Mouse (Mus musculus) adrenal gland (tissue): ENCODE measurements around the gene Fus.

ENCODE experiments used
- intact Hi-C: fragments of 180-260 bp; cut with DNase I; formaldehyde crosslinking; loops from one replicate; pipeline ENCODE4 v1.15.1; 2025
- long read RNA-seq, 2 experiments: library from polyadenylated mRNA; unstranded; transcript quantifications; one replicate each; pipeline ENCODE4 v2.0.0; 2020; ENCODE audit warnings: borderline replicate concordance in 1 of 2; ENCODE audit not compliant: insufficient replicate concordance in 1 of 2

The Fus gene
- long read RNA-seq, experiment 1, partial matches to known transcripts, result 1 of 4 reads
- long read RNA-seq, experiment 1, other reads (novel, unspliced or antisense), result 2 of 4 reads
- long read RNA-seq, experiment 2, partial matches to known transcripts, result 1 of 3 reads
- long read RNA-seq, experiment 2, other reads (novel, unspliced or antisense), result 2 of 3 reads

GRCm38 (mm10) chr7:127967004-127967921 lies at the start of gene Fus:
Gene Fus (plus strand): TSS chr7:127967457.
- intact Hi-C loops, result no loop called here

GRCm38 (mm10) chr7:127918203-127918602 lies 49.1 kb upstream of the Fus start:
- intact Hi-C loops, result no loop called here

- intact Hi-C loops, result no loop called here
Measured at GRCm38 (mm10) chr7:127919290-127919689, 48.0 kb upstream of the Fus start.

GRCm38 (mm10) chr7:127921516-127921915 lies 45.7 kb upstream of the Fus start:
- intact Hi-C loops, result no loop called here

GRCm38 (mm10) chr7:127922451-127923275 lies 44.6 kb upstream of the Fus start:
- intact Hi-C loops, result no loop called here

- intact Hi-C loops, result no loop called here
Measured at GRCm38 (mm10) chr7:127923714-127924113, 43.5 kb upstream of the Fus start.

DNA sequence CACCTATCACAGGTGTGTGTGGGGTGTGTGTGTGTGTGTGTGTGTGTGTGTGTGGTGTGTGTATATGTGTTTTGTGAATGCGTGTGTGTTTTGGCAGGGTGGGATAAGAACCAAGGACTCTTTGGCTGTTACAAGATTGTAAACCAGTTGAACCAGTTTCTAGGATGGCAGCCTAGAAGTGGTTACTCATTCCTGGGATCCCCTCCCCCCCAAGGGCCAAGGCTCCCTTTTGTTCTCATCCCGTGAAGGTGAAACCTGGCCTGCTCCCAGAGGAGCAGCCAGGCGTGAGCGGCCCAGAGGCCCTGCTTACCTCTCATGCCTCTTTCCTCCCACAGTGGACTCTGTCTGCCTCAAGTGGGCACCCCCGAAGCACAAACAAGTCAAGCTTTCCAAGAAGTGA lies 42.0 kb upstream of the Fus start:
- intact Hi-C loops, result no loop called here

DNA sequence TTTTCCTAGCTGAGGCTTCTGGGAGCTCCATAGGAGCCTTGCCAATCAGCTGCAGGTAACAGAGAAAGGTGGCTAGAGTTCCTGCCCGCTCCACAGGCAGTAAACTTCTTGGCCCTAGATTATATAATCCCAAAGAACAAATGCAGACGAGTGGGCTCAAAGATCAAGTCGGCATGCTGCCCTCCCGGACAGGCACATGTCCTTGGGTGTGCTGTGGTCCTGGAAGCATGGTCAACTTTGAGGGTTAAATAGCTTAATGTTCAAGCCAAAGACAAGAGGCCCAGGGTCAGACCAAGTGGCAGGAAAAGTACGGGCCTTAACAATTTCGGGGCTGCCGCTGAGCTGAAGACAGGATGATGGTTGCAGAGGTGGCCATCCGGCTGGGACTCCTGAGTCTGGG lies 41.2 kb upstream of the Fus start:
- intact Hi-C loops, result no loop called here

- intact Hi-C loops, result no loop called here
Measured at GRCm38 (mm10) chr7:127926846-127927245, 40.4 kb upstream of the Fus start.

DNA sequence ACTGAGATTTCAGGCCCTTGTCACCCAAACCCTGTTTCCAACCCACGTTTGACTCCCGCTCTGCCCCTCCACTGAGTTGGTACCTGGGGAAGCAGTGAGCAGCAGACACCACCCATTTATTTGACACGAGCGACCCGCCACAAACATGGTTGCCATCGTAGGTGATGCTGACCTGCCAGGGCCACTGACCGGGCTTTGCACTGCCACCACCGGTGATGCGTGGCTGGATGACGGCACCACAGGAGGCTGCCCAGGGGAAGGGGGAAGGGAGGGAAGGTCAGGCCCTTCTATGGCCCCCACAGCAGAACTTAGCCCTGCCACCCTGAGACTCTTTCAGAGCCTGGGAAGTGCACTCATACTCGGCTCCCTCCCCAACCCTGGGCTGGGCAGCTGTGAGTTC lies 39.5 kb upstream of the Fus start:
- intact Hi-C loops, result no loop called here

DNA sequence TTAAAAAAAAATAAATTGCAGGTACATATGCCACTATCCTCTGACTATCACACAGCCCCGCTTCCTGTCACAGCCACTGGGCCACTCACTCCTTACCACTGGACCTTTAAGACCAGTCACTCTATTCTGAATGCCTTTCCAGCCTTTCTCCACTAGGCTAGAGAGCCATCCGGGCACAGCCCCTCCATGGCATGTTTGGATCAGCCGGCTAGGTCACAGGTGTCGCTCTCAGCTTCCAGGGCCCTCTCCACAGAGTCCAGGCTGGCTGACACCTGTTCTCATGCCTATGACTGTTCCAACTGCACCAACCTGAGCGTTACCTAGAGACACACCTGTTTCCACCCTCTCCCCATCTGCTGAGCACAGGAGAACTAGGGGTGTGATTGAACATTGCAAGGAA lies 38.7 kb upstream of the Fus start:
- intact Hi-C loops, result no loop called here

DNA sequence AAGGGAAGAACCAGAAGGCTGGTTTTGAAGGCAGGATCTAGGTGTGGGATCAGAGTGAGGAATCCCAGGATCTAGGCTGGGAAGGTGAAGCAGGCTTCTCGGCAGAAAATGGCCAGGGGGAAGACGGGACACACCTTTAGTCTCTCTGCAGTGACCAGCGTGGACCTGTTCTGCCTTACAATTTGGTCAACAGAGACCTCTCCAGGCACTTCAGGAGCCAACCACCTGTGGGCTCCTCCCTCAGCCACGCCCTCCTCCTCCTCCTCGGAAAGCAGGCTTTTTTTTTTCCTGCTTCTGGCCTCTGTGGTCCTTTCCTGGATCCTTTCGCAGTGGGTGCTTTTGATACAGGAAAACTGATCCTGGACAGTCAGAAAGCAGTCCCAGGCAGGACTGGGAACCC lies 37.3 kb upstream of the Fus start, which contains the start of gene Prss8:
Gene Prss8, minus strand, starts transcription at position 182 of the 400 bp plus-strand sequence.
- intact Hi-C loops, result no loop called here

GRCm38 (mm10) chr7:127930636-127931035 lies 36.6 kb upstream of the Fus start:
- intact Hi-C loops, result no loop called here

- intact Hi-C loops, result no loop called here
Measured at GRCm38 (mm10) chr7:127931351-127932135, 35.7 kb upstream of the Fus start.

DNA sequence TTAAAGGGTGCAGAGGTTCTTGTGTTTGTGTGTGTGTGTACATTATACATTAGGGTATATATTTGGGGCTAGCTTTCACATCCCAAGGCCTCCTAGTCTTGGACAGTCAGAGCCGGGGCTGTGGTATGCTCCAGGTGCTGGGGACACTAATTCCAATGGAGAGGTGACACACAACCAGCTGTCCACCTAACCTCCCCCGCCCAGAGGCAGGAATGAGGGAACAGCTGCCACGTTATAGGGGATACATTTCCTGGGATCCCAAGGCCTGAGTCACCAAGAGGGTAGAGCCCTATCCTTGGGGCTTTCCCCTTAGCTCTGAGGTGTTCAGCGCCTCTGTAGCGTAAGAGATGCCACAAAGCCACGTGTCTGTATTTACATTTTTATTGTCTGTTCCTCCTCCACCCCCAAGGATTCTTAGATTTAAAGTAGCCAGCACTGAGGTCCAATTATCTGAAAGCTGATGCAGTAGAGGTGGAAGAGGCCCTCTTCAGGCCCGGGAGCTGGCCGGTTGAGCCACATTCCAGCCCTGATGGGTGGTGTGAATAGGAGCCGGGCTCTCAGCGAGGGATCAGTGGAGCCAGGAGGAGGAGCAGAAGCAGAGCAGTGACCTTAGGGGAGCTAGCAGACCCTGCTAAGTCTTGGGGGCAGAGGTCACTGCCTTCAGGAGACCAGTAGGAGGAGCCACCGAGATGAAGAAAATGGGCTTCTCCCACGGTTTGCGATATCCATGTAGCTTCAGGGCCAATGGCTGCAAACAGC lies 34.8 kb upstream of the Fus start:
- intact Hi-C loops, result no loop called here

- intact Hi-C loops, result no loop called here
Measured at GRCm38 (mm10) chr7:127934075-127934474, 33.2 kb upstream of the Fus start.

DNA sequence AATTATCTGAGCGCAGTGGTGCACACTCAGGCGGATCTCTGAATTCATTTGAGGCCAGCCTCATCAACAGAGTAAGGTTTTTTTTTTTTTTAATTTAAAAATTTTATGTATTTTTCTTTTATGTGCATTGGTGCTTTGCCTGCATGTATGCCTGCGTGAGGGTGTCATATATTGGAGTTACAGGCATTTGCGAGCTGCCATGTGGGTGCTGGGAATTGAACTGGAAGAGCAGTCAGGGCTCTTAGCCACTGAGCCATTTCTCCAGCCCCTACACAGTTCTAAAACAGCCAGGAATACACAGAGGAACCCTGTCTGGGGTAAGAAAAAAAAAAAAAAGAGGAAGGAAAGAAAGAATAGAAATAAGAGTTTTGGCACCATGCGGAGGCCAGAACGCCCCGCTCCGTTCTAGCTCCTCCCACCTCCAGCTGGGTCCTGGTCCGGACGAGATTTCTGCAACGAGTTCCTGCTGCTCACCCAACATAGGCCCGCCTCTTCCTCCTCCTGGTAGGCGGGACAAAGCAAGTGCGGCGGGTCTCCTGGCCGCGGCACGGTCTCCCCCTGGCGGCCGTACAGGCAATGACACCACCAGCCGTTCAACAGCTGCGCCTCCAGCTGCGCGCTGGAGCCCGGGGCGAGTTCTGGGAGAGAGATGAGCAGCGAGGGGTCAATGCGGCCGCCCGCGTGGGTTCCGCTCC lies 32.1 kb upstream of the Fus start:
- intact Hi-C loops, result no loop called here

DNA sequence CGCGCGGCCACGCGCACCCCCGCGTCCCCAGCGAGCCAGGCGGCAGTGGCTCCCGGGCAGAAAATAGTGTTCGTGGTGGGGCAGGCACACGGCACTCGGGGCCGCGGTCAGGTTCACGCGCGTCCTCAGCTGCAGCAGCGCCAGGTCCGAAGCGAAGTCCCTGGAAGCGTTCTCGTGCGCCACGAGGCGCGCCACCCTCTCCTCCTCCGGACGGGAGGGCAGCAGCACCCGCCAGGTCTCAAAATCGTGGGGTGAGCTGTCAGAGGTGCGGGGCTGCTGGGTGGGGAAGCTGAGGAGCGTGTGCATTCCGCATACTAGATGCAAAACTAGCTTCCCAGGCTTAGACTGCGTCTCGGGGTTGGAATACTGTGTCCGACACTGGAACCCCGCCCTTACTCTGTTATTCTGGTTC lies 31.5 kb upstream of the Fus start:
- intact Hi-C loops, result no loop called here

- intact Hi-C loops, result no loop called here
Measured at GRCm38 (mm10) chr7:127936216-127936884, 30.9 kb upstream of the Fus start.
